Comparison of ENCODE assay signal across 11 mouse cellular contexts in genomic region chr2:166001362-166001761, GRCm38 (mm10). TPM values are rescaled to one million over a fixed set of nuclear protein-coding genes. Genes with fewer than 3 reads are reported as not detected.
DNase-seq lines count a peak whose midpoint lies in the region; ATAC-seq lines count a peak whose summit lies in the region.
"Had no signal": no experiment of that assay in that cellular context is flagged by ENCODE, and none has a peak within 500 bp of the region (broad histone marks: within the 10 kb centered on the region; RNA-seq: fewer than 3 reads in every experiment).

No protein-coding gene starts in this region.

- H3K27me3 ChIP-seq in hindbrain, embryonic 12.5 days: no peaks in the 10 kb centered on the region
- no peaks in the 10 kb centered on the region for H3K27me3 ChIP-seq in hindbrain, embryonic 16.5 days (replicated peaks; ENCODE audit: control insufficient read depth, insufficient read depth, low read length)
- H3K27me3 ChIP-seq: liver, embryonic 13.5 days had no signal

- no peaks in the 10 kb centered on the region for H3K9me3 ChIP-seq in hindbrain, embryonic 12.5 days (replicated peaks)
- no peaks in the 10 kb centered on the region for H3K9me3 ChIP-seq in hindbrain, embryonic 16.5 days (ENCODE audit: control insufficient read depth, low read length)
- H3K9me3 ChIP-seq: liver, embryonic 13.5 days had no signal

- 37% methylated on average over 2 of the region's 2 CpGs for WGBS in hindbrain, embryonic 12.5 days
- WGBS in hindbrain, embryonic 16.5 days: 25% methylated on average over 2 of the region's 2 CpGs

- no peak overlapping the region for H3K4me2 ChIP-seq in hindbrain, embryonic 12.5 days (replicated peaks)
- no peak overlapping the region for H3K4me2 ChIP-seq in hindbrain, embryonic 16.5 days (ENCODE audit: low read length)
- H3K4me2 ChIP-seq: liver, embryonic 13.5 days had no signal

- no peak for ATAC-seq in hindbrain, embryonic 12.5 days (ENCODE audit: low FRiP score)
- ATAC-seq in hindbrain, embryonic 16.5 days: no peak
- ATAC-seq in activated CD4-positive, CD25-positive, alpha-beta regulatory T cell, adult 4 months: peak; percentile 51
- ATAC-seq in granulocyte monocyte progenitor cell, adult 5-6 weeks (replicated peaks; ENCODE audit: poor library complexity, severe bottlenecking): peak; percentile 52

- no peak overlapping the region for H3K9ac ChIP-seq in hindbrain, embryonic 12.5 days
- no peak overlapping the region for H3K9ac ChIP-seq in hindbrain, embryonic 16.5 days (ENCODE audit: low read depth, low read length)
- H3K9ac ChIP-seq: liver, embryonic 13.5 days had no signal

- no peaks in the 10 kb centered on the region for H3K36me3 ChIP-seq in hindbrain, embryonic 12.5 days
- H3K36me3 ChIP-seq in hindbrain, embryonic 16.5 days (ENCODE audit: control insufficient read depth, insufficient read depth, low read length): no peaks in the 10 kb centered on the region
- H3K36me3 ChIP-seq: liver, embryonic 13.5 days had no signal

- peak; percentile 74 for DNase-seq in 416B (ENCODE audit: low read depth)
- no peak for DNase-seq in frontal cortex, postnatal 25 days (ENCODE audit: low spot score in 2 of 2)
- no peak for DNase-seq in cerebellum, postnatal 25 days
- DNase-seq: adrenal gland, postnatal 14 days; cerebellum, postnatal 14 days; kidney, postnatal 36 days; liver, embryonic 13.5 days had no signal

- H3K4me1 ChIP-seq in hindbrain, embryonic 12.5 days: peaks cover 32% of the 10 kb centered on the region
- H3K4me1 ChIP-seq in hindbrain, embryonic 16.5 days (ENCODE audit: control insufficient read depth, insufficient read depth, low read depth, low read length): peaks cover 16% of the 10 kb centered on the region

- H3K4me3 ChIP-seq in hindbrain, embryonic 12.5 days: no peak overlapping the region
- H3K4me3 ChIP-seq in hindbrain, embryonic 16.5 days (ENCODE audit: low read length): no peak overlapping the region
- H3K4me3 ChIP-seq: liver, embryonic 13.5 days had no signal

- H3K27ac ChIP-seq in hindbrain, embryonic 12.5 days: peak overlapping the region; percentile 66
- H3K27ac ChIP-seq in hindbrain, embryonic 16.5 days (ENCODE audit: low read depth, low read length): no peak overlapping the region
- H3K27ac ChIP-seq: liver, embryonic 13.5 days had no signal

RNA-seq across cellular contexts. Expression of gene Ncoa3, which starts 8.9 kb away (rescaled TPM):
- polyA plus RNA-seq in hindbrain, embryonic 12.5 days (2016; fragmentation: Nextera tagmentation; extraction: Ambion mirVana): 14.9 and 15.0 TPM in 2 replicates
- 11.6 and 14.5 TPM in 2 replicates for polyA plus RNA-seq in hindbrain, embryonic 16.5 days (2015; fragmentation: Nextera tagmentation; extraction: Ambion mirVana)
- 10 to 100 TPM; 65.2 to 65.3 TPM for polyA plus RNA-seq in activated CD4-positive, CD25-positive, alpha-beta regulatory T cell, adult 4 months (2017; shearing (Covaris generic))
- total RNA-seq in granulocyte monocyte progenitor cell, adult 5-6 weeks (2014; fragmentation: Nextera tagmentation): 17.4 and 19.9 TPM in 2 replicates
- 16.1 and 20.8 TPM in 2 replicates for total RNA-seq in granulocyte monocyte progenitor cell, adult 5-6 weeks (2017)

Comparison
In these comparisons a context has a peak if more than half of its experiments do, and no peak if none do; other contexts are left out.
1. ATAC-seq: peak in activated CD4-positive, CD25-positive, alpha-beta regulatory T cell, adult 4 months (single experiment) and granulocyte monocyte progenitor cell, adult 5-6 weeks (single experiment); none in hindbrain, embryonic 12.5 days (single experiment) and hindbrain, embryonic 16.5 days (single experiment).